Mouse (Mus musculus): ENCODE measurements around the gene Hoxb3.

The Hoxb3 gene

GRCm38 (mm10) chr11:96338957-96339855, 16.1 kb downstream of the Hoxb3 start:
- no peak for DNase-seq (ENCODE audit: low read depth, low spot score)

GRCm38 (mm10) chr11:96340698-96341365, 17.7 kb downstream of the Hoxb3 start:
- DNase-seq (ENCODE audit: low read depth, low spot score), result no peak

DNA sequence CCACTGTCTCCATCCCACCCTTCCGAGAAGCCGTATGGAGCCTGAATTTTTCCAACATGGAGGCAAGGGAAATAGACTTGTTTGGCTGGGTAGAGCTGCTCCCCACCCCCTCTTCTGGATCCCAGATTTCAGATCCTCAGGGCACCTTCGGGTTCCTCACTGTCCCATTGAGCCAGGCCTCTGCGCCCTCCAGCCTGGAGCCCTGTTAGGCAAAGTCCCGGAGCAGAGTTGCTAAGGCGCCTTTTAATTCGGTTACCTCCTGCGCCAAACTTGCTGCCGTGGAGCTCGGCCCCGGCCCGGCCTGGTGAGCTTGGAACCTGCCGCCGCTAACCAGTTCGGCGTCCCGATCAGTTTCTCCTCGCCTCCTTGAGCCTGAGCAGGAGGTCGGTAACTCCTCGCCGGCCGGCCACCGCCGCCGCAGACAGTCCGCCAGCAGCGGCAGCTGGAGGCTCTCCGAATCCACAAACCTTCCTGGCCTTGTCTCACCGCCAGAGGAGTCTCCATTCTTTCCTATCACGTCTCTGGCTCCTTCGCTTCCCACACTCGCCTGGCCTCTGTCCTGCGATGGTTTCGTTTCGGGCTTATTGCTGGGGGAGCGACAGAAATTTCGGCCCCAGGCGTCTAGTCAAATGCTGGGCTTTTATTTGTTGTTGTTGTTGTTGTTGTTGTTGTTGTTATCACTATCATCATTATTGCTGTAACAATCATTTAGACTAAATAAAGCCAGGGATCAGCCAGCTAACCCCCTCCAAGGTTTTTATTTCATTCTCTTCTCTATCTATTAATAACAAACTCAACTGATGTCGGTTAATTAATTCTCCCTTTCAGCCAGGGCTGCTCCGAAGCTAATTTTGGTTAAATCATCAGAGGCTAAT, 18.8 kb downstream of the Hoxb3 start:
- no peak for DNase-seq (ENCODE audit: low read depth, low spot score)

DNA sequence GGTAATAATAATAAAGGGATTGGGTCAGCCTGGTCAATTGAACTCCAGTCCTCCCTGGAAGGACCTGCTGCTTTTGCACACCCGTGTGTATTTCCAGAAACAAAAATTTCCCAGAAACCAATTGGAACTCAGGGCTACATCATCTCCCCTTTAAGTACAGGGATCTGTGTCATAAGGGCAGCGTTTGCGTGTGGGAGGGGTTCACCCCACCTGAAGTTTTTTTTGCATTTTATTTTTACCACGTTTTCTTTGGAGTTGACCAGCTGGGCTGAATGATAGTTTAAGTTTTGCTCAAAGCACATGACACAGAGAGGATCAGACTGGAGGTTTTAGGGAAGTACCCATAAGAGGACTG, 19.4 kb downstream of the Hoxb3 start:
- no peak for DNase-seq (ENCODE audit: low read depth, low spot score)

DNA sequence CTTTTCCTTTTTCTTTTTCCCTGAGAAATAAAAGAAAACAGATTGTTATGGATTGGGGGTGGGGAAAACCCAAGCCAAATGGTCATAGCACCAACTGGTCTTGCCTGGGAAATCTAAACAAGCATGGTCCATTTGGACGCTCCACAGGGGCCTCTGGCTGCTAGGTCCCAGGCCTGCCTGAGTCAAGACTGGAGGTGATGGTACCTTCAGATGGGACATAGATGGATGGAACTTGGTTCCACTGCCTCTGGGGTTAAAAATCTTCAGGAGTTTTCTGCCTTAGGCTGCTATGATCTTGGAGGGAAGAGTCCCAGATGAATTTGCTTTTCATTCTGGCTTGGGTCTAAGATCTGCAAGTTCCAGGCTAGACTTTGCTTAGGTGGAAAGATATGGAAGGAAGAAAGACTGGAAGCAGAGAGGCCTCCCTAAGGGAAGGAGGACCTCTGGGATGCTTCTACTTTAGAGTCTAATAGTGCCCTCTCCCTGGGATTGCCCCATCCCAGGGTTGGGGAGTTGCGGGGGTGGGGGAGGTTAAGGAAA, 20.1 kb downstream of the Hoxb3 start:
- DNase-seq (ENCODE audit: low read depth, low spot score), result no peak

- DNase-seq (ENCODE audit: low read depth, low spot score), result no peak
These were observed 21.1 kb downstream of the Hoxb3 start for GRCm38 (mm10) chr11:96344061-96344877.

DNA sequence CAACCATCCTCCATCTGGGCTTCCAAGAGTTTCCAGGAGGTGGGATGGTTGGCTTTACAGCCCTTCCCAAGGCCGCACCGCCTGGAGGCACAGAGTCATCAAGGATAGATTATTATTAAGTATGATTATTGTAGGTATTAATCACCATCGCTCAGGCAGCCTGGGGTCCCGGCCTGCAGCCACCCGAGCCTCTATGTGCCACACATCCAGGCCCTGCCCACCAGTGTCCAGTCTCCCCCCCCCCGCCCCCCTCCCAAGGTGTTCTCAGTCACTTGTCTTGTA, 21.7 kb downstream of the Hoxb3 start:
- no peak for DNase-seq (ENCODE audit: low read depth, low spot score)

DNA sequence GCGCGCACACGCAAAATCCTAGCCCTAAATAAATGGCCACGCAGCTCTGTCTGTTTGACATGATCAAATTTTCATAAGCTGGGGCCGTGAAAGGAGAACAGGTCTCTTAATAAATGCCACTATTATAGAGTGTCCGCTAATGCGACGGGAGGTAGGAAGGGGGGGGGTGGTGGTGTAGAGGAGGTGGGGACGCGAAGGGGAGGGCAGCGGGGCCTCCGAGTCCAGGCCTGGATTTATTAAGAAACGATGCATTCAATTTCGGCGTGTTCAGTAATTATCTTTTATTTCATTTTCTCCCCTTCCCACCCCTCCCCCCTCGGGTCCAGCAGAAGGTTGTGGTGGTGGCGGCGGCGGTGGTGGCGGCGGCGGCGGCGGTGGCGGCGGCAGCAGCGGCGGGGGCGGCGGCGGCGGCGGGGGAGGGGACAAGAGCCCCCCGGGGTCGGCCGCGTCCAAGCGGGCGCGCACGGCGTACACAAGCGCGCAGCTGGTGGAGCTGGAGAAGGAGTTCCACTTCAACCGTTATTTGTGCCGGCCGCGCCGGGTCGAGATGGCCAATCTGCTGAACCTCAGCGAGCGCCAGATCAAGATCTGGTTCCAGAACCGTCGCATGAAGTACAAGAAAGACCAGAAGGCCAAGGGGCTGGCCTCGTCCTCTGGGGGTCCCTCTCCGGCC, 22.2 kb downstream of the Hoxb3 start:
- DNase-seq (ENCODE audit: low read depth, low spot score), result no peak

DNA sequence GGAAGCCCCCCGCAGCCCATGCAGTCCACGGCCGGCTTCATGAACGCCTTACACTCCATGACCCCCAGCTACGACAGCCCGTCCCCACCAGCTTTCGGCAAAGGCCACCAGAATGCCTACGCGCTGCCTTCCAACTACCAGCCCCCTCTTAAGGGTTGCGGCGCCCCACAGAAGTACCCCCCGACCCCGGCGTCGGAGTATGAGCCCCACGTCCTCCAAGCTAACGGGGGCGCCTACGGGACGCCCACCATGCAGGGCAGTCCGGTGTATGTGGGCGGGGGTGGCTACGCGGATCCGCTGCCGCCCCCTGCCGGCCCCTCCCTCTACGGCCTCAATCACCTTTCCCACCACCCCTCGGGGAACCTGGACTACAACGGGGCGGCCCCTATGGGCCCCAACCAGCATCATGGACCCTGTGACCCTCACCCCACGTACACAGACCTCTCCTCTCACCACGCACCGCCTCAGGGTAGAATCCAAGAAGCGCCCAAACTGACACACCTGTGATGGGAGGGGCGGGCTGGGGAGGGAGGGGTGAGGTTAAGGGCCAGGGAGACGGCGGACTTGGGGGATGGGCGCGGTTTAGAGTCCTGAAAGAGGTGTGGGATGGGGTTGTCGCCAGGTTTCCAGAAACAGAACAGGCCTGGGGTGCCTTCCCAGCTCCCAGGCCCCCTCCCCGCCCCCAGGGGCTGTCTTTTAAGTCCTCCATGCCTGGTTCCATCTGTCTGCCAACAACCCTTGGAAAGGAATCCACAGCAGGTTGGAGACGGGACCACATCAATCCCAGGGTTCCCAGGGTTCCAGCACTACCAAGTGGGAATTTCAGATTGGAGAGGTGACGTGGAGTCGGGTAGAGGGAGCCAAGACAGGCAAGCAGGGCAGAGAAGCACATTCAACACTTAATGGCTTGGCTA, 23.0 kb downstream of the Hoxb3 start:
- no peak for DNase-seq (ENCODE audit: low read depth, low spot score)

- DNase-seq (ENCODE audit: low read depth, low spot score), result no peak
These were observed 23.9 kb downstream of the Hoxb3 start for GRCm38 (mm10) chr11:96346916-96347520.

- no peak for DNase-seq (ENCODE audit: low read depth, low spot score)
These were observed 24.6 kb downstream of the Hoxb3 start for GRCm38 (mm10) chr11:96347717-96348116.

DNA sequence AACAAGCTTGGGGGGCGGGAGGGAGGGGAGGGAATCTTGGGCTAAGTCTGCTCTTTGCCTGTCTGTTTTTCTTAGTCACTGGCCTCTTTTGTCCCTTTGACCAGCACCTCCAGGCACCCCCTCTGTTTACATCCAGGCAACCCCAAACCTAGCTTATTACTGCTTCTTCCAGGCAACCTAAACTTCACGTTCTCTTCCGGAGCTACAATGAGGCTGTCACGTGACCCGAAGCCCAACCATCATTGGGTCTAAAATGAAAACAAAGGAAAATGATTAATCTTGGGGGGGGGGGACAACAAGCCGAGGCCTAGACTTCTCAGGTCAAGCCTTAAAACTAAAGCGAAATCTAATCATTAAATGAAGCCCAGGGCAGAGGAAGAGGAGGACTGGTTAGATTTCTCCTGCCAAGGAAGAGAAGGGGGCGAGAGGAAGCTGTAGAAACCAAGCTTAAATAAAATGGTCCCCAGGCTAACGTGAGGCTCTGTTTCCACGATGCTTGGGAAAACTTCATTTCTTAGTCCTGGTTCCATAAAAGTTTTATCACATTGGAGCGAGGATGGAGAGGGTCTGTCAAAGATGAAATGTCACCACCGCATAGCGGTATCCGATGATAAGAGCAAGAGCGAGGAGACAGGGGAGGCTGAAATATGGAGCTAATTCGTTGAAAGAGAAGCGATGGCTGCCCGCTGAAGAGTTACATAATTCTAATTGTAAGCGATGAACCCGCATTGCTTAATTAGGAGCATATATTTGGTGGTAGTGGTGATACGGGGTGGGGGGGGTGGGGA, 25.2 kb downstream of the Hoxb3 start:
- DNase-seq (ENCODE audit: low read depth, low spot score), result no peak

DNA sequence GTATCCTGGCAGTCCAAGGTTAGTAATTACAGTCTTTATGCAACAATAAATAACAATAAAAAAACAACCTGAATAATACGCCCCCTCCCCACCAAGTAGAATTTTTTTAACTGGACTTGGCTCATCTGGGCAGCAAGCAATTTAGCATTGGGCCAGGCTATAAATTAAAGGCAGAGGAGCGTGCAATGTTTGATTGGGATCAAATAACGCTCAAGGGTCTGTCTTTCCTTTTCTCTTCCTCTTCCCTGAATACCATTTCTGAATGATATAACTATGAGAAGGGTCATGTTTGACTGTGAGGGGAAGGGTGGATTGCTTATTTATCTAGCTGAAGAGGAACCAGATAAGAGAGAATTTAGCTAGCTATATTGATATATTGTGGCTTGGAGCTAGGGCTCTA, 25.9 kb downstream of the Hoxb3 start:
- no peak for DNase-seq (ENCODE audit: low read depth, low spot score)

DNA sequence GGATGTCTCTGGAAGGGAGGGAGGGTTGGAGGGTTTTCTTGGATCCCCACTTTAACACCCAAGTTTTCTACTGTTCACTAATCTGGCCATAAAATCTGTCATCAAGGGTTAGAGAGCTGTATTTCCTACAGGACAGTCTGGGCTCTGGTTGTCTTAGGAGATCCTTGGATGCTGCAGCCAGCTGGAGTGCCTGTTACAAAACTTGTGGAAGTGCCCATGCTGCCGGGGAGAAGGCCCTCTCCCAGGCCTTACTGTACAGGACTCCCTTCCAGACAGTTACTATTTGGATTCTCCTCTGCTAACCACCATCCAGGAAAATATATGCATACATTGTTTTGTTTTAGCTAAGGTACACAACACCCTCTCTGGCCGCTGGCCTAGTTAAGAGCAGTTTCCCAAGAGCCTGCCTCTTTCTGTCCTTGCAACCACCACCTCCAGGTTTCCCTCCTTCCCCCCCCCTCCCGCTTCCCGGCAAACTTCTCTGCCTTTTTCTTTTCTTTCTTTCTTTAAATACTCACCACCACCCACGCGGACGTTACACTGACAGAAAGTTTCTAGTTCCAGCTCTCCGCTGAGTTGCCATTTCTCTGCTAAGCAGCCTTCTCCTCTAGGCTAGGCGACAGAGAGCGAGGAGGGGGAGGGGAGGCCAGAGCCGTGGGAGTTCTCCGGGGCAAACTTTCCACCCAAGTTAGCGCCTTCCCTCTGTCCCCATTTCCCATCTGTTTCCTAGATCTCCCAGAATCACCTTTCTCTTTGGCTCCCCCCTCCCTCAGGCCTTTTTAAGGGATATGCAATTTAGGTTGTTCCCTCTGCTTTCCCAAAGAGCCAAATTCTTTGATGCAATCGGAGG, 26.6 kb downstream of the Hoxb3 start:
- DNase-seq (ENCODE audit: low read depth, low spot score), result no peak

- DNase-seq (ENCODE audit: low read depth, low spot score), result no peak
These were observed 27.2 kb downstream of the Hoxb3 start, which contains the start of gene Hoxb2 for GRCm38 (mm10) chr11:96350341-96350624. Gene Hoxb2, plus strand, starts transcription at chr11:96350525.

DNA sequence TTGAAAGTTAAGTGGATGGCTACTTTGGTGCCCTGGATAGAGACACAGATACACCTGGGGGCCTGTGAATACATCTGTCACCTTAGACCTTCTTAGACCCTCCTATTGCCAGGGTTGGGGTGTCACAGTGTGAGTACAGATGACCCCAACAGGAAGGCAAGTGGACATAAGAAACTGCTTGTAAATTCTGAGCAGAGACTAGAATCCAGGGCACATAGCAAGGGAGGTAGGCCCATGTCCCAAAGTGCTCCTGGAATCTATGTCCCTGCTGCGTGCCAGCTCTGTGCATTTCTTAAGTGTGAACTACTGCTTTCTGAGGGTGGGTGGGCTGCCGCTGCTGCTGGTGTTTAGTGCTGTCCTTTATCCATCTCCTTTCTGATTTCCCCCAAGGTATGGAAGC, 27.7 kb downstream of the Hoxb3 start:
- DNase-seq (ENCODE audit: low read depth, low spot score), result no peak

- no peak for DNase-seq (ENCODE audit: low read depth, low spot score)
These were observed 28.2 kb downstream of the Hoxb3 start for GRCm38 (mm10) chr11:96351312-96351711.

DNA sequence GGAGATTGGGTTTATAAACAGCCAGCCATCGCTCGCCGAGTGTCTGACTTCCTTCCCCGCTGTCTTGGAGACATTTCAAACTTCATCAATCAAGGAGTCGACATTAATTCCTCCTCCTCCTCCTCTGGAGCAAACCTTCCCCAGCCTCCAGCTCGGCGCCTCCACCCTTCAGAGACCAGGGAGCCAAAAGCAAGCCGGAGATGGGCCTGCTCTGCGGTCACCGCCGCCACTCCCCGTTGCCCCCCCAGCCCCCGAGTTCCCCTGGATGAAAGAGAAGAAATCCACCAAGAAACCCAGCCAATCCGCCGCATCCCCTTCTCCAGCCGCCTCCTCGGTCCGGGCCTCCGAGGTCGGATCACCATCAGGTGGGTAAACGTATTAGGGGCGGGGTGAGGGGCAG, 28.7 kb downstream of the Hoxb3 start:
- no peak for DNase-seq (ENCODE audit: low read depth, low spot score)
